Mouse (Mus musculus) gastrocnemius, adult 2 months (tissue): ENCODE measurements around the gene Hist1h3f. TPM values are rescaled to one million over a fixed set of nuclear protein-coding genes. Genes with fewer than 3 reads are reported as not detected.
A peak's percentile ranks its signal among the peaks of the same experiment; 100 is the strongest.
"Not testable (repeated sequence)": the region's sequence is repeated elsewhere in the genome, so short reads cannot be mapped to it uniquely, and the experiment has no call there.

Experiments used
- DNase-seq: peaks from one replicate; pipeline ENCODE4 v3.0.0; 2022
- H3K27ac ChIP-seq: fragments of 200-600 bp; 2 replicates; pipeline ENCODE4 v1.8.1; 2022; ENCODE audit warnings: mild to moderate bottlenecking
- H3K4me3 ChIP-seq: fragments of 200-600 bp; 2 replicates; pipeline ENCODE4 v1.8.1; 2022; ENCODE audit warnings: mild to moderate bottlenecking, moderate library complexity
- CTCF ChIP-seq: fragments of 200-600 bp; IDR thresholded peaks from 2 replicates; pipeline ENCODE4 v1.8.1; 2022; ENCODE audit warnings: antibody characterized with exemption, mild to moderate bottlenecking, moderate library complexity
- intact Hi-C: fragments of 180-260 bp; cut with DNase I; formaldehyde crosslinking; loops from one replicate; pipeline ENCODE4 v1.15.1; 2025
- total RNA-seq, 2 experiments: library from RNA; stranded (reverse); gene quantifications; 2 replicates each; pipeline ENCODE4 v1.2.3; 2021

Hist1h3f gene
- total RNA-seq, 2 experiments from 2014 or later, result 2.9 to 4.0 TPM

- peak overlapping the region; percentile 98 for H3K27ac ChIP-seq
- intact Hi-C loops, result loop anchor here (10.0 kb wide), 1 partner anchor 172 kb away; the partner anchor contains the start of gene Hist1h1c
- DNase-seq, result no peak
- peak; percentile 58 for TF ChIP-seq CTCF
- peak overlapping the region; percentile 86 for H3K4me3 ChIP-seq
Measured at GRCm38 (mm10) chr13:23562699-23563462, 19.0 kb downstream of the Hist1h3f start.

GRCm38 (mm10) chr13:23564482-23564881 is 20.6 kb downstream of the Hist1h3f start:
- no peak for TF ChIP-seq CTCF
- Histone ChIP-seq H3K4me3 (no peak overlapping the region), H3K27ac (no peak overlapping the region)
- DNase-seq, result no peak
- intact Hi-C loops, result loop anchor here (10.0 kb wide), 1 partner anchor 170 kb away; the partner anchor contains the start of gene Hist1h1c

- peak; percentile 5; the same call in 1 of the 2 replicates for TF ChIP-seq CTCF
- H3K4me3 ChIP-seq, result peak overlapping the region; percentile 70
- H3K27ac ChIP-seq, result peak overlapping the region; percentile 92
- DNase-seq, intact Hi-C loops: not testable (repeated sequence)
Measured at GRCm38 (mm10) chr13:23570261-23571021, 26.6 kb downstream of the Hist1h3f start.

GRCm38 (mm10) chr13:23571022-23571503 is 27.2 kb downstream of the Hist1h3f start, which contains the start of the genes Hist1h2ae and Hist1h2bg:
Hist1h2ae (minus strand) TSS chr13:23571220.
Hist1h2bg (plus strand) TSS chr13:23571396.
- intact Hi-C loops, result no loop called here
- Histone ChIP-seq H3K27ac (peak within 1 kb of the TSS; percentile 92), H3K4me3 (peak within 1 kb of the TSS; percentile 70)
- no peak for TF ChIP-seq CTCF
- DNase-seq, result peak; percentile 50

- intact Hi-C loops, DNase-seq: not testable (repeated sequence)
- Histone ChIP-seq H3K27ac (peak overlapping the region; percentile 92), H3K4me3 (peak overlapping the region; percentile 70)
Measured at GRCm38 (mm10) chr13:23571504-23572217, 27.8 kb downstream of the Hist1h3f start.

GRCm38 (mm10) chr13:23572218-23573033 is 28.6 kb downstream of the Hist1h3f start:
- no peak for DNase-seq
- H3K4me3 ChIP-seq, result peak overlapping the region; percentile 70
- intact Hi-C loops, result no loop called here
- no peak for TF ChIP-seq CTCF
- 0 out of 2 replicates have a peak overlapping the region, but pooled peaks have one; percentile 68 for H3K27ac ChIP-seq

- intact Hi-C loops, H3K27ac ChIP-seq, DNase-seq: not testable (repeated sequence)
- peak overlapping the region; percentile 70 for H3K4me3 ChIP-seq
Measured at GRCm38 (mm10) chr13:23573034-23573897, 29.4 kb downstream of the Hist1h3f start.

GRCm38 (mm10) chr13:23573898-23574524 is 30.2 kb downstream of the Hist1h3f start, which contains the start of the genes Hist1h2bf and Hist1h2ad:
Hist1h2bf (minus strand) TSS chr13:23574196.
Hist1h2ad (plus strand) TSS chr13:23574381.
- intact Hi-C loops, result not testable (repeated sequence)
- DNase-seq, result peak; percentile 84
- Histone ChIP-seq H3K27ac (peak within 1 kb of the TSS; percentile 83), H3K4me3 (peak within 1 kb of the TSS; percentile 70)

GRCm38 (mm10) chr13:23574546-23575170 is 30.8 kb downstream of the Hist1h3f start:
- peak overlapping the region; percentile 70 for H3K4me3 ChIP-seq
- DNase-seq, intact Hi-C loops: not testable (repeated sequence)
- H3K27ac ChIP-seq, result peak overlapping the region; percentile 83
